Mouse (Mus musculus) MEL (cell line): ENCODE results near the gene Pnpla5.

Experiments
- CHD2 ChIP-seq: IDR thresholded peaks from 2 replicates; pipeline ENCODE4 v1.6.1; 2011; ENCODE audit warnings: low read length, improper control_type of control experiment
- CTCF ChIP-seq, 3 experiments: IDR thresholded peaks in 2 of 3; conservative IDR thresholded peaks in 1 of 3; 2 replicates each; pipeline ENCODE4 v1.5.1; 2011 to 2012; ENCODE audit warnings: low read length in 3 of 3, low read depth in 2 of 3, mild to moderate bottlenecking in 2 of 3, improper control_type of control experiment in 1 of 3, inconsistent platforms in 1 of 3, mixed read lengths in 1 of 3, moderate library complexity in 1 of 3; ENCODE audit not compliant: control insufficient read depth in 1 of 3, insufficient read depth in 1 of 3, poor library complexity in 1 of 3, severe bottlenecking in 1 of 3
- HCFC1 ChIP-seq: IDR thresholded peaks from 2 replicates; pipeline ENCODE4 v1.6.1; 2012; ENCODE audit warnings: low read depth, mild to moderate bottlenecking, inconsistent platforms, low read length, improper control_type of control experiment, moderate library complexity
- MAZ ChIP-seq: IDR thresholded peaks from 2 replicates; pipeline ENCODE4 v1.6.1; 2012; ENCODE audit warnings: low read depth, mild to moderate bottlenecking, inconsistent platforms, low read length, improper control_type of control experiment
- MYB ChIP-seq: IDR thresholded peaks from 2 replicates; pipeline ENCODE4 v1.6.1; 2011; ENCODE audit warnings: mild to moderate bottlenecking, low read depth, low read length, improper control_type of control experiment
- TAL1 ChIP-seq: IDR thresholded peaks from 2 replicates; pipeline ENCODE4 v1.6.1; 2012; ENCODE audit warnings: mild to moderate bottlenecking, inconsistent platforms, low read length, moderate library complexity, mixed read lengths
- USF1 ChIP-seq: IDR thresholded peaks from 2 replicates; pipeline ENCODE4 v1.6.1; 2014; ENCODE audit warnings: low read depth, mild to moderate bottlenecking, inconsistent platforms, low read length, improper control_type of control experiment, moderate library complexity

GRCm38 (mm10) chr15:84126871-84127270, 3.9 kb upstream of the Pnpla5 start:
- TF ChIP-seq MYB (no peak), HCFC1 (no peak), USF1 (no peak), TAL1 (no peak), CHD2 (no peak), CTCF (IDR thresholded peaks at IDR 0.05 in 2 of 3, conservative IDR thresholded peaks at IDR 0.05 in 1 of 3; ENCODE audit: control insufficient read depth in 1 of 3, insufficient read depth in 1 of 3, low read depth in 2 of 3, low read length in 3 of 3, poor library complexity in 1 of 3, severe bottlenecking in 1 of 3) (no peak), MAZ (no peak)
